Mouse (Mus musculus) heart, adult 2 months (tissue): Measurements from ENCODE around the gene Slc17a5. TPM values are rescaled to one million over a fixed set of nuclear protein-coding genes. Genes with fewer than 3 reads are reported as not detected.

Experiments
- DNase-seq, 2 experiments: peaks; one replicate each; pipeline ENCODE4 v3.0.0; 2021
- H3K27ac ChIP-seq: fragments of 200-600 bp; 2 replicates; pipeline ENCODE4 v1.8.1; 2022
- H3K27me3 ChIP-seq: fragments of 200-500 bp; 2 replicates; pipeline ENCODE4 v1.6.1; 2012; ENCODE audit warnings: mild to moderate bottlenecking, low read length, inconsistent platforms, mixed read lengths; ENCODE audit not compliant: control insufficient read depth, insufficient read depth
- H3K36me3 ChIP-seq: fragments of 200-500 bp; 2 replicates; pipeline ENCODE4 v1.6.1; 2012; ENCODE audit warnings: low read length, inconsistent platforms; ENCODE audit not compliant: control insufficient read depth, insufficient read depth
- H3K4me1 ChIP-seq: fragments of 200-500 bp; 2 replicates; pipeline ENCODE4 v1.6.1; 2011; ENCODE audit warnings: low read length; ENCODE audit not compliant: control insufficient read depth, insufficient read depth
- H3K4me3 ChIP-seq: fragments of 200-600 bp; 2 replicates; pipeline ENCODE4 v1.8.1; 2022
- H3K79me2 ChIP-seq: fragments of 200-500 bp; replicated peaks from 2 replicates; pipeline ENCODE4 v1.6.1; 2012; ENCODE audit warnings: mild to moderate bottlenecking, inconsistent platforms, low read length, moderate library complexity, mixed read lengths; ENCODE audit not compliant: control insufficient read depth, insufficient read depth
- H3K9ac ChIP-seq: fragments of 200-500 bp; 2 replicates; pipeline ENCODE4 v1.6.1; 2012; ENCODE audit warnings: low read depth, mild to moderate bottlenecking, control low read depth, inconsistent platforms, low read length, mixed read lengths
- CTCF ChIP-seq: fragments of 200-600 bp; IDR thresholded peaks from 2 replicates; pipeline ENCODE4 v1.8.1; 2022; ENCODE audit warnings: antibody characterized with exemption, mild to moderate bottlenecking, moderate library complexity
- EP300 ChIP-seq: fragments of 200-500 bp; IDR thresholded peaks from 2 replicates; pipeline ENCODE4 v1.6.1; 2011; ENCODE audit warnings: low read depth, low read length, control low read depth; ENCODE audit not compliant: insufficient read depth
- POLR2A ChIP-seq: fragments of 200-500 bp; IDR thresholded peaks from 2 replicates; pipeline ENCODE4 v1.6.1; 2011; ENCODE audit warnings: mild to moderate bottlenecking, low read depth, low read length, control low read depth; ENCODE audit not compliant: insufficient read depth
- WGBS: fragments of 180-500 bp; shearing (Covaris S2); methylation state at CpG from one replicate; pipeline ENCODE4 v1.1.7; 2018; 5-methylcytosine and 5-hydroxymethylcytosine counted together
- intact Hi-C: fragments of 180-260 bp; cut with DNase I; formaldehyde crosslinking; loops from one replicate; pipeline ENCODE4 v1.15.1; 2025
- polyA plus RNA-seq: library from polyadenylated mRNA; depleted of rRNA; stranded (reverse); fragments of >200 nt; gene quantifications from 2 replicates; pipeline ENCODE4 v1.2.3, GENCODE M21; 2012
- total RNA-seq, 2 experiments: library from RNA; stranded (reverse); gene quantifications; 2 replicates each; pipeline ENCODE4 v1.2.3; 2021

Slc17a5 gene
- total and polyA plus RNA-seq, 3 experiments: 3.8 to 5.1 (median 4.9) TPM

DNA sequence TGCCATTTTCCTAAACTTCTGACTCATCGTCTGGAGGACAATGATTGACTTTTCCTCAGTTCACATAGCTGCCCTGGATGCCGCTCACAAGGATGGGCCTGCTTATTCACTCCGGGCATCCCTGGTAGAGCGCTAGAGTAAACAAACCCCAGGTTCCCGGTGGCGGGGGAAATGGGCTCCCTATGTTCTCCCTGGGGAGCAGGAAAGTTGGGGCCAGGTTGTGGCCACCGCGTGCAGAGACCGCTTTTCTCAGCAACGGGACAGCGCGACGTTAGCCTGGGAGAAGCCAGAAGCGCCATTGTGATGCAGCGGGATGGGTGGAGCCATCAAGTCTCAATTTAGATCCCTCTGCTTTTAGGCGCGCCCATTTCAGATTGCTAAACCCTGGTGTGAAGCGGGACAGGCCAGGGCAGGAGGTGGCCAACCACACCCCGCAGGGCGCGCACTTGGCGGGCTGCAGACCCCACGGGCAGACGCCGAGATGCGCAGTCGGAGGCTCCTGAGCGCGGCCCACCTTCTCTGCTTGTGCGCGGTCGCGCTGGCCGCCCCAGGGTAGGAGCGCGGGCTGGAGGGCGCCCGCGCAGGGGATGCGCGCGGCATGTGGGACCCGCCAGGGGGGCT lies 27.7 kb upstream of the Slc17a5 start, which contains the start of gene Cd109:
Cd109 (plus strand) TSS at position 146 of the 621 bp plus-strand sequence.
- TF ChIP-seq EP300 (no peak), CTCF (no peak), POLR2A (no peak)
- DNase-seq: peak; percentile 55 to 59
- no peak within 1 kb of the TSS; the same call in 1 of the 2 replicates for H3K27ac ChIP-seq
- no peaks in the 10 kb centered on the region for H3K79me2 ChIP-seq
- 0 out of 2 replicates have a peak, but pooled peaks cover 2% of the 10 kb centered on the region for H3K4me1 ChIP-seq
- peak within 1 kb of the TSS; percentile 63 for H3K9ac ChIP-seq
- no peaks in the 10 kb centered on the region for H3K36me3 ChIP-seq
- peak within 1 kb of the TSS; percentile 51 for H3K4me3 ChIP-seq
- under 1% methylated on average over 43 of the region's 43 CpGs for WGBS
- intact Hi-C loops: no loop called here
- H3K27me3 ChIP-seq: no peaks in the 10 kb centered on the region

- Histone ChIP-seq H3K27me3 (no peaks in the 10 kb centered on the region), H3K79me2 (no peaks in the 10 kb centered on the region), H3K9ac (no peak overlapping the region), H3K27ac (no peak overlapping the region), H3K4me3 (no peak overlapping the region), H3K4me1 (0 out of 2 replicates have a peak, but pooled peaks cover 2% of the 10 kb centered on the region), H3K36me3 (no peaks in the 10 kb centered on the region)
- 6% methylated on average over 6 of the region's 6 CpGs for WGBS
- no peak for TF ChIP-seq POLR2A
- TF ChIP-seq CTCF: no peak
- TF ChIP-seq EP300: no peak
- peak in 1 of 2 experiments; percentile 6 for DNase-seq
- intact Hi-C loops: no loop called here
Measured at GRCm38 (mm10) chr9:78614201-78614600, 26.4 kb upstream of the Slc17a5 start.

DNA sequence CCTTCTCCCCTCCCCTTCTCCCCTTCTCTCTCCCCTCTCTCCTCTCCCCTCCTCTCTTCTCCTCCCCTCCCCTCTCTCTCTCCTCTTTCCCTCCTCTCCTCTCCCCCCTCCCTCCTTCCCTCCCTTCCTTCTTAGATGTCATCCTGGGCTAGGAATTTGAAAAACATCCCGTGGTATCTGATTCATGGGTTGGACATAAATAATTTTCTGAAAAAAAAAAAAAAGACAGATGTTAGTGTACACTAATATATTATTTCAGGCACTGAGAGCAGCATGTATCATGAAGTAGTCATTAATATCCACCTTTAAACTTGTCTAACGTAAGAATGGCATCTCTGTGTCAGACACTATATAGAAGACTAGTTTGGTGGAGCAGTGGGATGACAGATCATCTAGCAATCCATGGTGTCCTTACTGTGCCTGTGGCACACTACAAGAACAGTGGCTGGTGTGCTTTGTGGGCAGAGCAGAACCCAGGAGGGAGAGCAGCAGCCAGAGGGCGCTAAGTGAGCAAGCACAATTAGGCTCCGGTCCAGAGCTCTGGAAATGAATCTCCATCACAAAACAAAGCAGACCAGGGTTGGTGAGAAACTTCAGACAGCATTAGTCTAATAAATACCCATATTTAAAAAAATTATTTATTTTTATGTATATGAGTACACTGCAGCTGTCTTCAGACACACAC lies 13.3 kb upstream of the Slc17a5 start:
- TF ChIP-seq POLR2A (no peak), EP300 (no peak), CTCF (peak; percentile 71)
- Histone ChIP-seq H3K4me3 (no peak overlapping the region), H3K27ac (no peak overlapping the region), H3K27me3 (no peaks in the 10 kb centered on the region), H3K79me2 (no peaks in the 10 kb centered on the region), H3K4me1 (no peaks in the 10 kb centered on the region), H3K36me3 (no peaks in the 10 kb centered on the region), H3K9ac (no peak overlapping the region)
- 46% methylated on average over 4 of the region's 4 CpGs for WGBS
- intact Hi-C loops: no loop called here
- DNase-seq: no peak

GRCm38 (mm10) chr9:78599927-78600326 lies 12.1 kb upstream of the Slc17a5 start:
- Histone ChIP-seq H3K9ac (no peak overlapping the region), H3K4me3 (no peak overlapping the region), H3K27me3 (no peaks in the 10 kb centered on the region), H3K27ac (no peak overlapping the region), H3K4me1 (no peaks in the 10 kb centered on the region), H3K36me3 (no peaks in the 10 kb centered on the region), H3K79me2 (no peaks in the 10 kb centered on the region)
- WGBS: 83% methylated on average over 5 of the region's 5 CpGs
- intact Hi-C loops: no loop called here
- no peak for DNase-seq
- TF ChIP-seq CTCF: no peak
- no peak for TF ChIP-seq EP300
- no peak for TF ChIP-seq POLR2A

DNA sequence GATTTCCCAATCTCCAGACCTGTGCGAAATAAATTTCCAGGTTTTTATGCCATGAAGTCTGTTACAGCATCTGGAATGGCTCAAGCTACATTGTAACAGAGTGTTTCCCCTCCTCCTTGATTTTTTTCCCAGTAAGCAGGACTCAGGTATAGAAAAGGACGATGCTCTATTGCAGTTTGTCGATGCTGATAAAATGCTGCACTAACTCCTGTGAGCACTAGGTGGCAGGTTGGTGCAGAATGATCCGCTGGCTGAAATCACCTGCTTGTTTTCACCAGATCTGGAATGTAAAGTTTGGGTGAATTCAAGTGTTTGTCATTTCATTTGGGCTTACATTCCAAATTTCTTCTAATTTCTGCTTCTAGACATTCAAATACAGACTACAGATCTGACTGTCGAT lies 9.0 kb upstream of the Slc17a5 start:
- intact Hi-C loops: loop anchor here (2.0 kb wide), 1 partner anchor 34 kb away; no protein-coding TSS in a partner anchor
- Histone ChIP-seq H3K79me2 (no peaks in the 10 kb centered on the region), H3K4me1 (no peaks in the 10 kb centered on the region), H3K4me3 (no peak overlapping the region), H3K27me3 (no peaks in the 10 kb centered on the region), H3K36me3 (no peaks in the 10 kb centered on the region), H3K9ac (no peak overlapping the region), H3K27ac (no peak overlapping the region)
- WGBS: 4% methylated on average over 5 of the region's 5 CpGs
- peak; percentile 92 for TF ChIP-seq CTCF
- TF ChIP-seq POLR2A: no peak
- peak in 1 of 2 experiments; percentile 21 for DNase-seq
